Mouse (Mus musculus): ENCODE measurements around the gene Plekhg2.
"Not testable (repeated sequence)": the region's sequence is repeated elsewhere in the genome, so short reads cannot be mapped to it uniquely, and the experiment has no call there.

Gene Plekhg2

DNA sequence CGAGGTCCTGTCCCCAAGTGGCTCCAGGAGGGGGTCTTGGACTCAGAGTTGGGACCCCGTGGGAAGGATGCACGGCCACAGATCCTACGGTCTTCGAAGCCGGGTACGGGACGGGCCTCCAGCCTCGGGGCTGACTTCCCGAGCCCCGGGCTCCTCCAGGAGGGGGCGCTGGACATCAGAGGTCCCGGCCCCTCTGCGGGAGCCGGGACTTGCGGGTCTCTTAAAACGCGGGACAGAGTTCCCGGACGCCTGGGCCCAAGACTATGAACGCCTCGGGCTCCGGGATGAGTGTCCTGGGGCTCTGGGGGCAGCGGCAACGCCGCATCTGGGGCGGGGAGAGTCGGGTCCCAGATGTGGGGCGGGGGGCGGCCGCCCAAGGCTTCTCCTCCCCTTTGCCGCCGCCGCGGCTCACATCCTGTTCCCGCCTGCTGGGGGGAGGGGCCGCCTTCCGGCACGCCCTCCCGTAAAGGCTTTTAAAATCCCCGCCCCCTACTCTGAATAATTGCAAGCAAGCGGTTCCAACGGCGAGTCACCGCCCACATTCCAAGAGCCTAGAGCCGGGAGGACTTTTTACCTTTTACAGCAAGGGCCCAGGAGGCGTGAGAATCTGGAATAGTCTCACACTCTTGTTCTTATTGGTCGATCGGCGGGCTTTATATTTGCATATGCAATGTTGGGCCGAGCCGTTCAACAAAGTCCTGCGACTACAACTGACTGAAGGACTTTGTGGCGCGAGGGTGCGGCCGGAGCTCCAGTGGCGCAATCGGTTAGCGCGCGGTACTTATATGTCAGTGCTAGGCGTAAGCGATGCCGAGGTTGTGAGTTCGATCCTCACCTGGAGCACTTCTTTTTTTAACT is at the start of gene Plekhg2:
Plekhg2 (minus strand) TSS at position 349 of the 858 bp plus-strand sequence.
- peak; percentile 97 for DNase-seq (ENCODE audit: extremely low read depth, low read depth, low spot score)

DNA sequence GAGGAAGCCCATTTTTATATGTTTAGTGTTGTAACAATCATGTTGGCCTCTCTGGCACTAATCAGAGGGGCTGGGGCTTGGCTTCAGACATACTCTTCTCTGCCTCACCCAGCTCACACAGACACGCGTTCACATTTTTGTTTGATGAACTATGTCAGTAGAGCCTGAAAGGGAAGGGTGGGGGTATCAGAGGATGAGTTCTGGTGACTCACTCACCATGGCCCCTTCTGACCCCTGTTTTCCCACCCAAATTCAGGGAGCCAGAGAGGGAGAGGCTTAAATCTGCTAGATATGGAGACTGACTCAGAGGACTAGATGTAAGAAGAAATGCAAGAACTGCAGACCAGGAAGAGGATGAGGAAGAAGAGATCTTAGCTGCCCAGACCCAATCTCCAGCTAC is 47.0 kb upstream of the Plekhg2 start:
- DNase-seq (ENCODE audit: extremely low read depth, low read depth, low spot score), result no peak

DNA sequence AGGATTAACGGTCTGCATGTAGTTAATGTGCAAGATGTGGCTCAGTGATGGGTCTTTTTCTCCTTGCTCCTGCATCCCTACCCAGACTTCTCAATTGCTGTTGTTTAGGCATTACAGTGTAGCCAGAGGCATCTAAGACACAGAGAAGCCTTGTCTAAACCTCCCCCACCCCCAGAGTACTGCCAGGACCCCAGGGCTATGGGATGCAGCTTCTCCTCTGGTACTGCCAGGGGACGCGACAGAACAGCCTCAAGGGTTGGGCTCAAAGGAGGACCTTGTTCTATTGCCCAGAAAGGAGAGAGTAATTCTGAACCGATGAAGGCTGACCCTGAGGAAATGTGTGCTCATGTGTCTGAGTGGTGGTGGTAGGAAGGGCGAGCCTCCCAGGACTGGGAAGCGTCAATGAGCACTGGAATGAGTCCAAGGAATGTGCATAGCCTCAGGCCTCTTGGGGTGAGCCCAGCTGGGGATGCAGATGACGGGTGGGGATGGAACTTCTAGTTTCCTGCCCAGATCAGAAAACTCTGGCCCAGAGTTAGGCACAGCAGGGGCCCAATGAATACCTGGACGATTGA is 45.8 kb upstream of the Plekhg2 start:
- no peak for DNase-seq (ENCODE audit: extremely low read depth, low read depth, low spot score)

DNA sequence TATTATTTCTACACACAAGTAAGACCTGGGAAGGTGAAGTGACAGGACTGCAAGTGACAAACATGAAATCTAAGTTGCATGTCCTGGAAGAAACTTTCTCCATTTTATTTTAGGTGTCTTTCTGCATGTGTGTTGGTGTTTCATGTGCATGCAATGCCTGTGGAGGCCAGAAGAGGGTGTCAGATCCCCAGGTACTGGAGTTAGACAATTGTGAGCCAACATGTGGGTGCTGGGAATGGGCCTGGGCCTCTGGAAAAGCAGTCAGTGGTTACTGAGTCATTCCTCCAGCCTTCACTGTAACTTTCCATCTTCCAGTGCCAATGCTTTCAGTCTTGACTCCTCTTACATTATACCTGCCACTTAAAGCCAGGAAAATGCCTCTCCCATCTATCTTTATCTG is 45.0 kb upstream of the Plekhg2 start:
- no peak for DNase-seq (ENCODE audit: extremely low read depth, low read depth, low spot score)

DNA sequence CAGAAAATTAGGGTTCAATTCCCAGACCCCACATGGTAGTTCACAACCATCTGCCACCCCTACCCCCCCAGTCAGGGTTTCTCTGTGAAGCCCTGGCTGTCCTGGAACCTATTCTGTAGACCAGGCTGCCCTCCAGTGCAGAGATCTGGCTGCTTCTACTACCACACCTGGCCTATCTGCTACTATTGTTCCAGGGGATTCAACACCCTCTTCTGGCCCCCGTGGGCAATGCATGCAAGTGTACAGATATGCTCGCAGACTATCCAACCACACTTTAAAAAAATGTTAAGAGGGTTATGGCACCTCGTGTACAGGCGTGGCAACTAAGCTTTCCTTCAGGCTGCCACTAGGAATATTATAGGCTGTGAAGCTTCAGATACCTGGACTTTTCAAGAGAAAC is 40.4 kb upstream of the Plekhg2 start:
- DNase-seq (ENCODE audit: extremely low read depth, low read depth, low spot score), result no peak

DNA sequence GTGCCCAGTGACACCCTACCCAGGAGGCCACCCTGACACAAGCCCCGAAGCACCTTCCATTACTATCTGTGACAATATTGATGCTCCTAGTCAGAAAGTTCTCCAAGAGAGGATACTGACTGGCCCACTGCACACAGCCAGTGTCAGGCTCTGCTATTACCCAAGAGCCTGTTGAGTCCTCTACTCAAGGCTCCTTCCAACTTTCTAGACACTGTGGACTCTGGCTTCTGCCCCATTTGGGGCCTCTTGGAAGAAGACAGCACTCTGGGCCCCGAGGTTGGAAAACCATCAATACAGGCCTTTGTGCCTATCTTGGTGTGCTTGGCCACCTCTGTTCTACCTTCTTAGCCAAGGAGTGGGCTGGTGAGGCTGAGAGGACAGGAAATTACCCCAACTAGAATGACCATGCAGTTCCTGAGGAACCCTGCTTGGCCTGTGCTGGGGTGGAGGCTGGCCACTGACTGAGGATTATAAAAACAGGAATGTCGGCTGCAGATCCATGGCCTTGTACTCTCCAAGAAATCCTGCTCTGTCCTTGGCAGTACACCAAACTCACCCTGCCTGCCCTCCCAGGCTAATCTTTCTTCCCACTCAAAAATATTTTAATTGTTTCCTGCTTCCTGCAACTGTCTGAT is 38.6 kb upstream of the Plekhg2 start:
- peak; percentile 72 for DNase-seq (ENCODE audit: extremely low read depth, low read depth, low spot score)

DNA sequence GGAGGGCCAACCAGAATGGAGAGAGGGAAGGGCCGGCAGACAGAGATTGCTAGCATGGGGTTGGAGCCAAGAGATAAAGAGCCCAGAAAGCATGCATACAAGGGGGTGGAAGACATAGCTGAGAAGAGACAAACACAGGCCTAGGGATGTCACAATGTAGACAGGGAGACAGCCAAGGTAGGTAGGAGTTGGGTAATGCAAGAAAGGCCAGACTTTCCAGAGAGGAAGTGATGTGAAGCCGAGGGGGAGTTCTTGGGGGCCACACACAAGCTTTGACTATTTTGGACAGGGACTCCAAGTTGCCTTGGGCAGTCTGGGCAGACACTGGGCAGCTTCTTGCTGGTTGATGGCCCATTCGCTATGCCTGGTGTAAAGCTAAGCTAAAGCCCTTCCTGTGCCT is 29.5 kb upstream of the Plekhg2 start:
- DNase-seq (ENCODE audit: extremely low read depth, low read depth, low spot score), result no peak

DNA sequence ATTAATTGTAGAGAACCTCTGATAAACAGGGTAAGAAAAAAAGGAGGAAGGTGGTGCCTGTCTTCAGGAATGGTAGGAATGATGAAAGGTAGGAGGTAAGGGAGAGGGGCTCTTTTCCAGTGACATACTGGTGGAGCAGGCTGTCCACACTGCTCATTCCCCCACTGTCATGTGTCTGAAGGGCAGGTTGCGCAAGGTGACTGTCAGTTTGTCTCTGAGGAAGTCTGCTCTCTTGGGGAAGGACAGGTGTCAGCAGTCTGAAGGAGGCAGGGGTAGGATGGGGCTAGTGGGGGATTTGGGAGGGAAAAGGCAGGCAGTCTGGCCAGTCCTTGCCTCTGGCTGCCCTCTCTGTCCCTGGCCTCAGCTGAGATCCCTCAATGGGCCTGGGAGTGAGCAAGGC is 28.6 kb upstream of the Plekhg2 start:
- DNase-seq (ENCODE audit: extremely low read depth, low read depth, low spot score), result no peak

DNA sequence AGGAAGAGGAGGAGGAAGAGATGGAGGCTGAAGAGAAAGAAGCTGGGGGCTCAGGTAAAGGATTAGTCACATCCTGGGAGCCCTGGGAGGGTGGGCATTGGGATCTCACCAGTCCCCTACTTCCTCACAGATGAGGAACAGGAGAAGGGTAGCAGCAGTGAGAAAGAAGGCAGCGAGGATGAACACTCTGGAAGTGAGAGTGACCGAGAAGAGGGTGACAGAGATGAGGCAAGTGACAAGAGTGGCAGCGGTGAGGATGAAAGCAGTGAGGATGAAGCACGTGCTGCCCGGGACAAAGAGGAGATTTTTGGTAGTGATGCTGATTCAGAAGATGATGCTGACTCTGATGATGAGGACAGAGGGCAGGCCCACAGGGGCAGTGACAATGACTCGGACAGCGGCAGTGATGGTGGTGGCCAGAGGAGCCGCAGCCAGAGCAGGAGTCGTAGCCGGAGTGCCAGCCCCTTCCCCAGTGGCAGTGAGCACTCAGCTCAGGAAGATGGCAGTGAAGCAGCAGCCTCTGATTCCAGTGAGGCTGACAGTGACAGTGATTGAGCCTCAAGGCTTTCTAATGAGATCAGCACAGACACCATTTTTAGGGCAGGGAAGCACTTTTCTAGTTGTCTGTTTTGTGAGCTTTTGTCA is 26.4 kb upstream of the Plekhg2 start:
- DNase-seq (ENCODE audit: extremely low read depth, low read depth, low spot score), result no peak

DNA sequence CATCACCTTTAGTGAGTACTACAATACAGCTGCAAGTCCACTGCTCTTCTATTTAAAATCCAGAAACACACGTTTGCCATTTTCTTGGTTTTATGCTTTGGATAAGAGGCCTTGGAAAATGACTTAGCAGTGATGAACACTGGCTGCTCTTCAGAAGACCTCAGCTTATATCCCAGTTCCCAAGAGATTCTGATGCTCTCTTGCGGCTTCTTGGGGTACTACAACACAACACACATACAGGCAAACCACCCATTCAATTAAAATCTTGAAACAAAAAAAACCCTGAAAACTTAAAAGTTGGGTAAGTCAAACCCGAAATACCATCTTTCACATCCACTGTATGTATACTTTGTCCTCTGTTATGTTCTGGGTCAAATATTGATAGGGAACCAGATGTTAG is 25.6 kb upstream of the Plekhg2 start:
- no peak for DNase-seq (ENCODE audit: extremely low read depth, low read depth, low spot score)

DNA sequence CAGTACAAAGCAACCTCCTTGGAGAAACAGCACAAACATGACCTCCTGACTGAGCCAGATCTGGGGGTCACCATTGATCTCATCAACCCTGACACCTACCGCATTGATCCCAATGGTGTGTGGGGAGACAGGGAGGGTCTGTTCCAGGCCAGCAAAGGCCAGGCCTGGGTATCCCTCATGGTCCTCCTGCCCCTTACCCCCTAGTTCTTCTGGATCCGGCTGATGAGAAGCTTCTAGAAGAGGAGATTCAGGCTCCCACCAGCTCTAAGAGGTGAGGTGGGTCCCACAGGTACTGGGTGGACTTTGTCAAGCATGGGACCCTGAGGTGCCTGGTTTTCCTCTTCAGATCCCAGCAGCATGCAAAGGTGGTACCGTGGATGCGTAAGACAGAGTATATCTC is 23.0 kb upstream of the Plekhg2 start:
- DNase-seq (ENCODE audit: extremely low read depth, low read depth, low spot score), result no peak

DNA sequence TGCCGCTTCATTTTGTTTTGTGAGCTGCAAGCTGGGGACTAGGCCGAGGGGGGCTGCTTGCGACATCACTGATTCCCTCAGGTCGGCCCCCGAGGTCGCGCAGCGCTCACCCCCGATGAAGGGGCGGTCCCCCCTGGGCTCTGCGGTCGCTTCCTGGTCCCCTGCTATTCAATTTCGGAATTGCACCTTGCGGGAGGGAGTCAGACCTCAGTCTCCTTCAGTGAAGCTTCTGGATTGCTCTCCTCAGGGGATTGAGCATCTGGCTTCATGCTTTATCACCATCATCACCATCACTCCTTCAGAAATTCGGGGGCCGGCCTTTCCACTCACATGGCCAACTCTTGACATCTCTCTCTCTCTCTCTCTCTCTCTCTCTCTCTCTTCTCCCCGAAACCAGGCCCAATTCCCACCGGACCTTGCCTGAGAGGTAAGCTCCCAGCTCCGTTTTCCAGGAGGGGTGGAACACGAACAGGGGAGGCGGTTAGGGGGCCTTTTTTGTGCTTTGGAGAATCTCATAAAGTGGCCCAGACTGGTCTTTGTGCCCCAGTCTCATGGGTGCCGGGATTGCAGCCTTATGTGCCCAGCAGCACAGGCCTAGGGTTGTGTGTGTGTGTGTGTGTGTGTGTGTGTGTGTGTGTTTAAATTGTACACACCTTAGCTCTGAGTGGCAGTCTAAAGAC is 21.0 kb upstream of the Plekhg2 start:
- no peak for DNase-seq (ENCODE audit: extremely low read depth, low read depth, low spot score)

DNA sequence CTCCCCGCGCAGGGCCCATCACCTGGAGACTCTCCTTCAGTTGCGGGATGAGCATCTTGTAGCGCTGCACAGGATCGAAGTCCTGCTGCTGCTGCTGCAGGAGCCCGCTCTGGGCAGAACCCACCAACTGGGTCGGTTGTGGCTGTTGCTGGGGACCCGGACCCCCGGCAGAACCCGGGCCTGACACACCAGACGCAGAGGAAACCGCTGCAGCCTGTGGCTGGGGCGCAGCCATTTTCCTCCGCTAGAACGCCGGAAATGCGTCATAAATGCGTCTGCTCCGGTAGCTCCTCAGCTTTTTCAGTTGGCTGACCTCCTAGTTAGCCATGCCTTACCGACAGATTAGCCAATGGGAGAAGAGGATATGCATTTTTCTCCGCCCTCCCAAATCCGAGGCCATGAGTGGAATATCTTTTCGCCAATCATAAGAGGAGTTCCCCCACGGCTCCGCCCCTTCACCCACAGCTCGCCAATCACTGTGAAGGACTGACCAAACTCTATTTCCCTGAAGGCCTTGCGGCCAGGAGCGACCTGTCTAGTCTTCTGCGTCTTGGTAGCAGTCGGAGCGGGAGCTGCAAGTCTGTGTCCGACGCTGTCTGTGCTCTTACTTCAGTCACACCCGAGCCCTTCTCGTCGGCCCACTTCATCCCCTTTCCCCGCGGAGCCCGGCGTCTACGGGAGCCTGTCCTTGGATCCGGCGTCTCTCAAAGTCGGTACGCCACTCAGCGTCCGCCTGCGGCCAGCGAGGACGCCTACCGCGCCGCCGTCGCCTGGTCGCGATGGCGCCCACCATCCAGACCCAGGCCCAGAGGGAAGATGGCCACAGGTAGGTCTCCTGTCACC is 20.3 kb upstream of the Plekhg2 start, which contains the start of the genes Med29 and Paf1:
Med29 (minus strand) TSS at position 280 of the 843 bp plus-strand sequence.
Paf1 (plus strand) TSS at position 523 of the 843 bp plus-strand sequence.
- peak; percentile 99 for DNase-seq (ENCODE audit: extremely low read depth, low read depth, low spot score)

DNA sequence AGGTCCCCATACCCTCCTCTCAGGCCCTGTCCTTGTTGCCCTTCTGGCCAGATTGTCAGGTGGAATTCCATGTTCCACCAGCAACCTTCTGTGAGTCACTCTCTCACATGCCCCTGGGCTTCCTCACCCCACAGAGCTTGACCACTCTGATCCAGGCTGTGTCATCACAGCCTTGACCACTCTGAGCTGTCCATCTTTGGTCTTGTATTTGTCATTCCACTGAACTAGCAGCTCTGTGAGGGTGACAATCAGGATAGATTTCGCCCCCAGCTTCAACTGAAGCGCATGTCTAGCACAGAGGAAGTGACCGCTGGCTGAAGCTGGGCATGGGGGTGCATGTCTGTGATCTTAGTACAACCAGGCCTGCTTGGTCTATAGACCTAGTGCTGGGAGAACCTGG is 17.9 kb upstream of the Plekhg2 start:
- no peak for DNase-seq (ENCODE audit: extremely low read depth, low read depth, low spot score)

DNA sequence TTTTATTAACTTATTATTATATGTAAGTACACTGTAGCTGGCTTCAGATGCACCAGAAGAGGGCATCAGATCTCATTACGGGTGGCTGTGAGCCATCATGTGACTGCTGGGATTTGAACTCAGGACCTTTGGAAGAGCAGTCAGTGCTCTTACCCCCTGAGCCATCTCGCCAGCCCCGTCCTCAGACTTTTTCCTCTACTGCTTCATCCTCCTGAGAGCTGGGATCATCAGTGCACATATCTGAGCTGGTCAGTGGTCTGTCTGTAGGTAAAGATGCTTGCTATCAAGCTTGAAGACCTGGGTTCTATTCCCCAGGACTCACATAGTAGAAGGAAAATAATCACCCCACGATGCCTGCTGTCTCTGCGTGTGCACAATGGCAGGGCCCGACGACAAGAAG is 15.0 kb upstream of the Plekhg2 start:
- not testable (repeated sequence) for DNase-seq (ENCODE audit: extremely low read depth, low read depth, low spot score)

DNA sequence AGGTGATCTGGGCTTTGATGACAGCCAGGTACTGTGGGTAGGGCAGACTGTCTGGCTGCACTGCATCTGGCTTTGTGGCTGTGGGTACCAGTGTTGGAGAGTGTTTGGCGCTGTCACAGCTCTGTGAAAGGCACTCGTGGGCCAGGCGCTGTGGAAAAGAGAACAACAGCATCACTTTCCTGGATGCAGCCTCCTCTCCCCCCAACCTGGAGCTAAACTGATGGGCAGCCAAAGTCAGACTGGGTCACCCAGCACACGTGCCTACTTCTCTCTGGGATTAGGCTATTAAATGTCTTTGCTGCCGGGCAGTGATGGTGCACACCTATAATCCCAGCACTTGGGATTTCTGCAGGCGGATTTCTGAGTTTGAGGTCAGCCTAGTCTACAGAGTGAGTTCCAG is 14.5 kb upstream of the Plekhg2 start:
- not testable (repeated sequence) for DNase-seq (ENCODE audit: extremely low read depth, low read depth, low spot score)

DNA sequence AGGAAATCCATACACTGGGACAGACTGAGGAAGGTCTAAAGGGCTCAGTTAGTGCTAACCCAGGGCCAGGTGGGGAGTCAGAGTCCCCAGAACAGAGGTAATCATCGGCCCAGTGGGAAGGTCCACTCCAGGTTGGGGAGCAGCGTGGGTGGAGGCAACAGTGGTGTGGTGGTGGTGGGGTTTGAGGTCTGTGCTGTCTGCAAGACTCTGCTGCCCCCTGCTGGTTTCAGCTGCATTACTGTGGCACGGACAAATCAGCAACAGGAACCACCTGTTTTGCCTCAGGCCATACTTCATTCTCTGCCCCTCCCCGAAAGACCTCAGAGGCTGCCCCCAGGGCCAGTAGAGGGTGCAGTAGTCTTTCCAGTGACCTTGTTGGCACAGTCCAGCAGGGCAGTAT is 14.1 kb upstream of the Plekhg2 start:
- DNase-seq (ENCODE audit: extremely low read depth, low read depth, low spot score), result no peak

DNA sequence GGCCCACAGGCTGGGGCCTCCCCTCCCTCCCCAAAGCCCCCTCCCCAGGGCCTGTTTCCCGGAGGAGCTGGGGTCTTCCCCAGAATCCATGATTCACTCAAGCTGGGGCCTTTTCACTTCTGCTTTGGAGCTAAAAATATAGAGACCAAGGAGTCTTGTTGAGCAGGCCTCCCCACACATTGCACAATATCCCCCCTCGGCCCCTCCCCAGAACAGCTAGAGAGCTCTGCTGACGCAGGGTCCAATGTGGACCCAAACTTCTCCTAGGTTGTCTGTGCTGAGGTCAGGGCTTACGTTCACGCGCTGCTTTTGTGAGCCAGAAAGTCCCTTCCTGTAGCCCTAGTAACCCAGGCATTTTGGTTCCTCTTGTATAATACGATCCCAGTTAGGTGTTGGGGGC is 13.6 kb upstream of the Plekhg2 start:
- DNase-seq (ENCODE audit: extremely low read depth, low read depth, low spot score), result no peak

DNA sequence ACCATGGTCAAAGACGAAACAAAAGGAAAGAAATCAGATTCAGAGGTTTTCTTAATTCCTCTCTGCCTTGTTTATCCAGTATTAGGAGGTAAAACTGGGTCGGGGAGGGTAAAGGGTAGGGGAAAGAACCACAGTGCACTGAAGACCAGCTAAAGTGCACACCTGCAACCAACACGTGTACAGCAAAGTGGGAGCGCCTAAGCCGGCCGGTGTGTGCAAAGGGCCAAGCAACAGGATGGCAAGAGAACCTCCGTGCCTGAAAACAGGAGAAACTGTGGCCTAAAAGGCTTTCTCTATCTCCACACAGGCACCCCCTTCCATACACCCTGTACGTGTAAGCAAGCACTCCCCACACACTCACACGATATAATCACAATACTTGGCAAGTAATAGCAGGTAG is 12.8 kb upstream of the Plekhg2 start:
- DNase-seq (ENCODE audit: extremely low read depth, low read depth, low spot score), result no peak

DNA sequence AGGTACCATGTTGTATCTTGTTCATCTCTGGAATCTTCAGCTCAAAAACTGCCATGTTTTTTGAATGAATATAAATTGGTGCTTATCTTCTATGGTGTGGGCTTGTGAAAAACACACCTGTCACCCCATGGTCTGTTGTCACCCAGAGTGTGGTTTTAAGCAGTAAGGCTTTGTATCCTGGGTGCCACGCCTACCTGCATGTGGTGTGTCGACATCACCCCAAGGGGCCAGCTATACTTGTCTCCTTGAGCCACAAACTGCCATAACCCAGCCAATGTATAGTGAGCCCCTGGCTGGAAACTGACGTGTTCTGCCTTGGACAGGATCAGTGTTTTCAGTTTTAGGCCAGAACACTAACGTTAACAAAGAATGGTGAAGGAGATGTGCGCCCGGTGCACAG is 11.8 kb upstream of the Plekhg2 start:
- DNase-seq (ENCODE audit: extremely low read depth, low read depth, low spot score), result no peak

All from fat pad, adult 2 months (tissue).